Mouse (Mus musculus): ENCODE measurements around the gene Osbpl10.

- no peak for TF ChIP-seq POLR2A (IDR thresholded peaks at IDR 0.05; ENCODE audit: low read depth, low read length)
- no peak for TF ChIP-seq CTCF (conservative IDR thresholded peaks at IDR 0.05; ENCODE audit: insufficient read depth, insufficient read length, low read depth, low read length)
Observed at GRCm38 (mm10) chr9:115237943-115238342, 259.6 kb downstream of the Osbpl10 start.
